Mouse (Mus musculus): ENCODE data around the gene Slc22a22.
"Not testable (repeated sequence)": the region's sequence is repeated elsewhere in the genome, so short reads cannot be mapped to it uniquely, and the experiment has no call there.

The Slc22a22 gene

DNA sequence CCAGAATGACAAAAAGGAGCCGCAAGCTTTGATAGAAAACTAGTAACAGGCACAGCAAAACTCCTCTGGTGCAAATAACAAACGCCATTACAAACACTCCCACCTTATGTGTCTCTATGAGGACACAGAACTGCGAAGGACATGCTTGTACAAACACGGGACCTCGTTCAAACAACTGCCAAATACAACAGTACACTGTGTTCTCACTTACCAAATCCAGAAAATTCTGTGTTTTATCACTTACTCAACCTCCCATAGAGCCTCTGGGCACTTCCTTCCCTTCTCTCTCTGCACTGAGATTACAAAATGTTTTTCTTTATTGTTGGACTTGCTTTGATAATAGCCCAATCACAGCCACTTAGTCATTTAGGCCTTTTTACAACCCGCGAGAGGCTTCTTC, 97.0 kb downstream of the Slc22a22 start:
- no peak for DNase-seq (ENCODE audit: low read depth, low spot score)

DNA sequence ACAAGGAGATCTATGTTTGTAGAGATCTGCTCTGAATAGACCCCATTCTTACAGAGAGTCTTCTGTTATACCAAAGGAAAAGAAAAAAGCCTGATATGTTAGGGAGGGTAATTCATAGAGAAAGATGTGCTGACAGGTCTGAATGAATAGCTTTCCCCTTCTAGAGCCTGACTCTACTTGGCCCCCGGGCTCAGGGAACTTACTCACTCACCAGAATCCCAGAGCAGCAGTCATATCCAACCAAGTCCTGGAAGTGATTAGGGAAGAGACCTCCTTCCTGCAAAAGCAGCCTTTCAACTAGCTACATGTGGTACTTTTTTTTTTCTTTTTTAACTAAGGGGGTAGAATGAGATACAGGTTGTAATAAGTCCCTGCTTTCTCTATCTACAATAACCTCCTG, 111.0 kb downstream of the Slc22a22 start:
- DNase-seq (ENCODE audit: low read depth, low spot score): no peak

DNA sequence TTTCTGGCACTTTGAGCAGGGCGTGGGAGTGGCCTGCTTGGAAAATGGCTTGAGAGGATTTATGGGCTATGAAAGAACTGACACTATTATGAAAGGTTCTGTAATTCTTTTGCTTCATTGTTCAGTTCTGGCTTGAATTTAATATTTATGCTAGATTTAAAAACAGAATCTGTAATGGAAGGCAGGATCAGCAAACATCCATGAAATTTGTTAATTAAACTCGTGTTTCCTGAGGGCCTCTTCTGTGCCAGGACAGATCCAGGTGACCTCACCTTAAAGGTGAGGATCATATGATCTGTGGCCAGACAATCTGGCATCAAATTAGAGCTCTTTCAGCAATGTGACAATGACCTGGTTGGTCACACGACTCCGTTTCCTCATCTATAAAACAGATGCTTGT, 122.1 kb downstream of the Slc22a22 start:
- no peak for DNase-seq (ENCODE audit: low read depth, low spot score)

GRCm38 (mm10) chr15:57340499-57340898, 136.9 kb downstream of the Slc22a22 start:
- DNase-seq (ENCODE audit: low read depth, low spot score): no peak

DNA sequence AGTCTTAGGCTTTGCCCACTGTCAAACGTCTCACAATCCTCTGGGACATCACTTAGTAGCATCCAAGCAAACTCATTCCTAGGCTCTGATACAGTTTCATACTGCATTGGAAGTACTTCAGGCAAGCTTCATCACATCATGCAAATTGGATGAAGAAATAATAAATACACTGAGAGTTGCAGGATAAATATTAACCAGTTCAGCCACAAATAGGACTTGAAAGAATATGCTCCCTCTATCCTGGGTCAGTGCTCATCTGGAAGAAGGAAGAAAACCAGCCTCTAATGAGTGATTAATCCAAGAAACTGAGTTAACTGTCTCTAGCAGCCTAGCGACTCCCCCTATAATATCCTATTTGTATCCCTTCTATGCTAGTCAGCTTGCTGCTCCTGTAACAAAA, 146.1 kb downstream of the Slc22a22 start:
- no peak for DNase-seq (ENCODE audit: low read depth, low spot score)

DNA sequence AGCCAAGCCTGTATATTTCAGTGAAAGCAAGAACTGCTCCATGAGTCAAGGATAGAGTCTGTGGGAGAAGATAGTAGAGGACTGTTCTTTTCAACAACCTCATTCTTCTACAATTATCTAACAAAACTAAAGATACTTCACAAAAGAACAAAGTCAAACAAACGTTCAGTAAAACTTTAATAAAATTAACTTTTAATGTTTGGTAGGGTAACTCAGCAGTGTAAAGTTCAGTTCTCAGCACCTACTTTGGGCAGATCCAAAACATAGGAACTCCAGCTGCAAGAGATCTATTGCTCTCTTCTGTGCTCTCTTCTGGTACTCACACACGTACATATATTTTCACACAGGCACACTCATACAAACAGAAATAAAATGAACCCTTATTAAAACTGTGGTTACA, 159.4 kb downstream of the Slc22a22 start:
- no peak for DNase-seq (ENCODE audit: low read depth, low spot score)

GRCm38 (mm10) chr15:57316486-57316885, 160.9 kb downstream of the Slc22a22 start:
- no peak for DNase-seq (ENCODE audit: low read depth, low spot score)

DNA sequence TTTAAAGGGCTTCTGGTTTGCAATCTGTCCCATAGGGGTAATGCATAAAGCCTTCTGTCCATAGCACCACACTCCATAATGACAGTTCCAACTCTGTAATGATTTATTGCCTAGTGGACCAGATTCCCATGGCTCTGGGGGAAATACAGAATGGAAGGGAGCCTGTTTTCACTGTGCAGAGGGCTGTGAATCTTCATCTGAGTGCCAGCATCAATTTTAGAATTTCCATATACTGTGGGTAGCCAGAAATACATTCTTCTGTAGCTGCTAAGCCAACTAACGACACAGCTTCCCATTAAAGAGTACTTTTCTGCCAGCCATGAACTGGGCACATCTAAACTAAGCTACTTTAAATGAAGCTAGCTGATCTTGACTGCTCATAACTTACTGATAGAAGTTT, 174.7 kb downstream of the Slc22a22 start:
- no peak for DNase-seq (ENCODE audit: low read depth, low spot score)

DNA sequence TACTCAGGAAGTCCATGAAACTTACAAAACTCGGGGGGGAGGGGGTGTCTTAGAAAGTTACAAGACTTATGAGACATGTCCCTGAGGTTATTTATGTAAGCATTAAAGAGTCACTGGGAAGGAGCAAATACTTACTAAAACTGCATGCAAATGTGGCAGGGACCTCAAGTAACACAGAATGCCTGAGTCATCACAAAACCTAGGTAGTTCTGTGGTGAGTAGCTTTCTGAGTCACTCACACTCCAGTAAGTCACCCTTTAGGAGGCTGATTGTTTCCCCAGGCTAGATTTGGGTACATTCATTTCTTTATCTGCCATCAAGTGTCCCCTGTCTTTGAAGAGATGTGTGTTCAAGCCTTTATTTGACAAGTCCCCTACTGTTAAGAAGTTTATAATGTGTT, 198.9 kb downstream of the Slc22a22 start:
- DNase-seq (ENCODE audit: low read depth, low spot score): no peak

DNA sequence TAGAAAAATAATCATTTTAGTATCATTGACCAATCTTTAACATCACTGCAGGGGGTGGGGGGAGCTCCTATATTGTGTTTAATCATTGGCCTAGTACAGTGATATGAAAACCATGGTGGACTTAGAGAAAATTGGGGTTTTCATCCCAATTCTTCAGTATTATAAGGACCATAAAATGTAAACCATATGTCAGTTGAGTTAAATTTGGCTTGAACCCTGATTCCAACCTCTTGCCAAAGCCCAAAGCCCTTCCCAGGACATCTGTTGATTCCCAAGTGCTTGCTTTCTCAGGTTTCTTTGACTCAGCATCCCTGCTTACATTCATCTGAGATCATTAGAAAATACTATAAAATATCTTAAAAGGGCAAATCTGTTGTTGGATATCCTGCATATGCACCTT, 201.0 kb downstream of the Slc22a22 start:
- DNase-seq (ENCODE audit: low read depth, low spot score): no peak

DNA sequence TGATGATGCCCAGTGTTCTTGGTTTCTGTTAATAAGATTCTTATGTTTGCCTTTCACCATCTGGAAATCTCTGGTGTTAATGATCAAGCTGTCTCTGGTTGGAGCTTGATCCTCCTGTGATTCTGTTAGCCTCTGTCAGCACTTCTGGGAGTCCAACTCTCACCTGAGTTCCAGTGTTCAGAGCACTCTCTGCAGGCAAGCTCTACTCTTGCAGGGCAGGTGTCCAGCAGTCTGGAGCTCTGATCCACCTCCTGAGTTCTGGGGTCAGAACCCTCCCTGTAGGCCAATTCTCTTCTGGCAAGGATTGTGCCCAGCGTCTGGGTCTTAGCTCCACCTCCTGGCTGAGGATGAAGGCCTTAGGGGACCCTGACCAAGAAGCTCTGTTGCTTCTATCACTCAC, 237.4 kb downstream of the Slc22a22 start:
- not testable (repeated sequence) for DNase-seq (ENCODE audit: low read depth, low spot score)

DNA sequence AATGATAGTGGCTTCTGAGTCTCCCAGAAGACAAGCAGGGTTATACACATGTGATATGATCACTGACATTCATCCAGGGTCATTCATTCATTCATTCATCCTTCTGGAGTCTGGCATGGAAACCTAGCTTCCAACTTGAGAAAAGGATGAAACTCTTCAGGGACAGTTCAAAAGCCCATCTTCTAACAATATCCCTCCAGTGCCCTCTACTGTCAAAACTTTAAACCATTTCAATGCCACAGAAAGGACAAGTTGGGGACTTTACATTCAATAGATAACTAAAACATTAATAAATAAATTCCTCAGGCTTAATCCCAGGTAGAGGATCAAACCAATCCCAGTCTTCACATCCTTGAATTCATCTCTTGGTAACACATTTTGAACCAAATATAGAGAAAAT, 247.0 kb downstream of the Slc22a22 start:
- DNase-seq (ENCODE audit: low read depth, low spot score): no peak

DNA sequence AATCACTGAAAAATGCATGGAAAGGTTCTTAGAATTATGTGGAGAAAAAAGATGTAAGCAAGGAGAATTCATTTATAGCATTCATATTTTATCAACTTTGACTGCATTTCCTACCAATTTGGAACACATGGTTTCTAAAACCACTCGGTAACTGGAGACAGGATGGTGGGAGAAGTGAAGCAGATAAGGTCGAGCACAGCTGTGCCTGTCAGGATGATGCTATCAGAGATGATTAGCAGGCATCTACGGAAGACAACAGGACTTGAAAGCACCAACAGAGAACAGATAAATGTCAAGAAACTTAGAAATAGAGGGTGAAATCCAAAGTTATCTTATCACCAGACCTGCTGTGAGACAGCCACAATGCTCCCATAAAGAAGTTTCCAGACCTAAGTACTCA, 272.1 kb downstream of the Slc22a22 start:
- DNase-seq (ENCODE audit: low read depth, low spot score): no peak

GRCm38 (mm10) chr15:57204444-57204930, 272.9 kb downstream of the Slc22a22 start:
- no peak for DNase-seq (ENCODE audit: low read depth, low spot score)

Measured in retina, postnatal 7 days (tissue).